Mouse (Mus musculus) neural tube, embryonic 14.5 days (tissue): Measurements from ENCODE around the gene Gm3371. TPM values are rescaled to one million over a fixed set of nuclear protein-coding genes. Genes with fewer than 3 reads are reported as not detected.
"Not testable (repeated sequence)": the region's sequence is repeated elsewhere in the genome, so short reads cannot be mapped to it uniquely, and the experiment has no call there.

Experiments used
- ATAC-seq: fragments of 200-750 bp; cut with Nextera tagmentation; 2 replicates; pipeline ENCODE4 v1.8.0; 2017; ENCODE audit warnings: low read depth, mild to moderate bottlenecking, moderate TSS enrichment, moderate library complexity
- H3K27ac ChIP-seq: fragments of 300-500 bp; sonication (generic); 2 replicates; pipeline ENCODE4 v1.5.1; 2014; ENCODE audit warnings: low read depth, mild to moderate bottlenecking, control low read depth, low read length, moderate library complexity, mixed read lengths
- H3K27me3 ChIP-seq: fragments of 300-500 bp; sonication (generic); 2 replicates; pipeline ENCODE4 v1.6.1; 2014; ENCODE audit warnings: low read length; ENCODE audit not compliant: control insufficient read depth, insufficient read depth
- H3K36me3 ChIP-seq: fragments of 300-500 bp; sonication (generic); 2 replicates; pipeline ENCODE4 v1.6.1; 2014; ENCODE audit warnings: low read length, mixed read lengths; ENCODE audit not compliant: control insufficient read depth, insufficient read depth
- H3K4me1 ChIP-seq: fragments of 300-500 bp; sonication (generic); 2 replicates; pipeline ENCODE4 v1.6.1; 2014; ENCODE audit warnings: low read length; ENCODE audit not compliant: control insufficient read depth, insufficient read depth
- H3K4me2 ChIP-seq: fragments of 300-500 bp; sonication (generic); 2 replicates; pipeline ENCODE4 v1.6.1; 2014; ENCODE audit warnings: mild to moderate bottlenecking, low read depth, low read length, control low read depth
- H3K4me3 ChIP-seq: fragments of 300-500 bp; sonication (generic); 2 replicates; pipeline ENCODE4 v1.5.1; 2014; ENCODE audit warnings: low read depth, low read length, control low read depth, mixed read lengths
- H3K9ac ChIP-seq: fragments of 300-500 bp; sonication (generic); replicated peaks from 2 replicates; pipeline ENCODE4 v1.6.1; 2014; ENCODE audit warnings: low read depth, mild to moderate bottlenecking, control low read depth, low read length, mixed read lengths
- H3K9me3 ChIP-seq: fragments of 300-500 bp; sonication (generic); 2 replicates; pipeline ENCODE4 v1.6.1; 2016; ENCODE audit warnings: low read length; ENCODE audit not compliant: control insufficient read depth
- WGBS: fragments of 180-500 bp; shearing (Covaris S2); extraction: QIAGEN DNeasy Blood & Tissue Kit; methylation state at CpG from one replicate; pipeline ENCODE4 v1.1.7; 2014; 5-methylcytosine and 5-hydroxymethylcytosine counted together
- polyA plus RNA-seq: library from polyadenylated mRNA; unstranded; fragments of >200 nt; fragmentation: Nextera tagmentation; extraction: Ambion mirVana; gene quantifications from 2 replicates; pipeline ENCODE4 v1.2.1, GENCODE M21; 2014

The Gm3371 gene
- not detected in 2 replicates for polyA plus RNA-seq

DNA sequence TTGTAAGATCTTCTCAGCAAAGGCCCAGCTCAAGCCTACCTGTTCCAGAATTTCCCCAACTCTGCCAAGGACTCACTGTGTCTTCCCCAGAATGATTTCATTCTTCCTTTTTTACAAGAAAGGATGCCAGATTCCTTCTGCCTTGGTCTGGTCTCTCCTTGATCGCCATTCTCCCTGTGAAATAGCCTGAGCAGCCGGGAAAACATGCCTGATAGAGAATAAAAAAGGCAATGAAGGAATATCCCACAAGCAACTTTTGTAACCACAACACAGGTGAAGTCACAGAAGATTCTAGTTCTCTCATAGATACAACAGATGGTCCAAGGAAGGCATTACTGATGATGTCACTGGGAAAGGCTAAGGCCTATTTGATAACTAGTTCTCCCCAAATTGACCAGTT lies at the start of gene Gm3371:
TSS of gene Gm3371 (minus strand) at position 101 of the 400 bp plus-strand sequence.
- not testable (repeated sequence) for H3K4me1 ChIP-seq, H3K9me3 ChIP-seq, H3K27me3 ChIP-seq, H3K27ac ChIP-seq, H3K9ac ChIP-seq, H3K36me3 ChIP-seq, ATAC-seq, H3K4me3 ChIP-seq, H3K4me2 ChIP-seq
- no CpG with 5 or more reads among the region's 2 CpGs for WGBS

DNA sequence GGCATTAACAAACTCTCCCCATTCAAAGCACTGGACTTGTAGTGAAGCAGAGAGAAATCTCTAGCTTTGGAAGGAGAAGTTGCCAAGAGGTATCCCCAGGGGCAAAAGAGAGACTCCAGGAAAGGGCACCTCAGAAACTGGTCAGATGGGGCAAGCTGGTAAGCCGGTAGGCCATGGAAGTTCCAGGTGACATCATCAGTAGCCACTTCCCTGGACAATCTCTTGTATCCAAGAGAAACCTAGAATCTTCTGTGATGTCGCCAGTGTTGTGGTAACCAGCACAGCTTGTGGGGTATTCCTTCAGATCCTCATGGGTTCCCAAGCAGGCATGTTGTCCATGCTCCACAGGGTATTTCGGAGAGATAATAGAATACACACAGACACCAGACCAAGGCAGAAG lies 22.8 kb upstream of the Gm3371 start, which contains the start of gene Gm8232:
TSS of gene Gm8232 (plus strand) at position 301 of the 400 bp plus-strand sequence.
- H3K27me3 ChIP-seq, H3K4me3 ChIP-seq, H3K27ac ChIP-seq, H3K9ac ChIP-seq, H3K4me1 ChIP-seq, H3K36me3 ChIP-seq, ATAC-seq, H3K9me3 ChIP-seq, H3K4me2 ChIP-seq: not testable (repeated sequence)
- WGBS, result 90% methylated on average over 2 of the region's 3 CpGs

DNA sequence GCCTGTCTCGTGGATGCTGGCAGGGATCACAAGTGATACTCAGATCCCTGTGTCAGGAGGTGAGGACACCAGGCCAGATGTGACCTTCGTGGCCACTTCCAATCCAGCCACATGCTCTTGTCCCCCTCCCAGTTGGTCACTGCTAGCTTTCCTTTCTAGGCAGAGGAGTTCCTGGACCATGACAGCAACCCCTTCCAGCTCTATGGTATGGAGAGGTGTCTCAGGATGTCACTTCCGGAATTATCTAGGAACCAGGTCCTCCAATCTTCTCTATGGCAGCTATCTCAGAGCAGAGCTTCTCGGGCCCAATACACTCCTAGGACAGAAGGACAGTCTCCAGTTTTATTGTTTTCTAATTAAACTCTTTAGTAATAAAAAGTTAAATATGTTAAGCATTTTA lies 26.3 kb downstream of the Gm3371 start:
- not testable (repeated sequence) for H3K36me3 ChIP-seq, H3K4me3 ChIP-seq, ATAC-seq, H3K4me1 ChIP-seq, H3K27ac ChIP-seq, H3K9me3 ChIP-seq, H3K9ac ChIP-seq, H3K4me2 ChIP-seq, H3K27me3 ChIP-seq
- 88% methylated on average over 4 of the region's 4 CpGs for WGBS

- H3K27ac ChIP-seq, H3K4me3 ChIP-seq, H3K27me3 ChIP-seq, H3K4me1 ChIP-seq, H3K4me2 ChIP-seq, ATAC-seq, H3K9me3 ChIP-seq, H3K9ac ChIP-seq, H3K36me3 ChIP-seq: not testable (repeated sequence)
- 93% methylated on average over 4 of the region's 4 CpGs for WGBS
Measured at GRCm38 (mm10) chr14:44365057-44365456, 45.4 kb downstream of the Gm3371 start, which contains the start of gene Gm8229. Gm8229 (plus strand) TSS chr14:44365357.

DNA sequence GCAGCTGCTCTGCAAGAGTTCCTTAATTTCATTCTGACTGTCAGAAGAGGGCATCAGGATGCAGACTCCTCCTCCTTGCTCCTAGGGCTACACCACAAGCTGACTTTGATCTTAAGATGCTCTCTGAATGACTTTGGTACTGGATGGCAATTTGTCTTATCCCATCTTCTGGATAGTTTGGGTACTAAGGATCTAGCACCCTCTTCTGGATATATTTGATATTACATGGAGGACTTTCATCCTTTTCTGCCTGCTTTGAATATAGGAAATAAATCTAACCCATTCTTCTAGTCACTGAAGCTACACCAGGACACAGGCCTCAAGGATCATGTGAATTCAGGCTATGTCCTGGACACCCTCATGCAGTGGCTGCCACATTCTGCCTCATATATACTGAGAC lies 48.2 kb downstream of the Gm3371 start:
- not testable (repeated sequence) for H3K4me2 ChIP-seq, H3K4me1 ChIP-seq, H3K36me3 ChIP-seq, H3K4me3 ChIP-seq, H3K27ac ChIP-seq, H3K9ac ChIP-seq, H3K27me3 ChIP-seq, ATAC-seq, H3K9me3 ChIP-seq

- H3K9me3 ChIP-seq, H3K27me3 ChIP-seq, H3K36me3 ChIP-seq, H3K4me3 ChIP-seq, H3K4me2 ChIP-seq, H3K9ac ChIP-seq, H3K4me1 ChIP-seq, ATAC-seq, H3K27ac ChIP-seq: not testable (repeated sequence)
- 63% methylated on average over 2 of the region's 2 CpGs for WGBS
Measured at GRCm38 (mm10) chr14:44361416-44361815, 49.1 kb downstream of the Gm3371 start.

Other genes starting within 250 kb of the Gm3371 start
- gene Gm8212, start 213.0 kb downstream of the Gm3371 start, polyA plus RNA-seq, result not detected in 2 replicates
- gene 4930503E14Rik, start 197.4 kb downstream of the Gm3371 start, polyA plus RNA-seq, result not detected in 2 replicates
- gene Gm8220, start 125.1 kb downstream of the Gm3371 start, polyA plus RNA-seq, result not detected in 2 replicates
- gene Gm5930, start 72.1 kb downstream of the Gm3371 start, polyA plus RNA-seq, result not detected in 2 replicates
- gene Gm8229, start 45.3 kb downstream of the Gm3371 start, polyA plus RNA-seq, result not detected in 2 replicates
- not detected in 2 replicates for gene Gm8232, start 22.9 kb upstream of the Gm3371 start, polyA plus RNA-seq
- gene BC061237, start 81.8 kb upstream of the Gm3371 start, polyA plus RNA-seq, result not detected in 2 replicates
- not detected in 2 replicates for gene Gm17093, start 107.6 kb upstream of the Gm3371 start, polyA plus RNA-seq
- not detected in 2 replicates for gene Gm8247, start 172.5 kb upstream of the Gm3371 start, polyA plus RNA-seq
- gene Gm5624, start 217.2 kb upstream of the Gm3371 start, polyA plus RNA-seq, result not detected in 2 replicates